16 mouse cellular contexts compared by ENCODE assay signal in the genomic region with DNA sequence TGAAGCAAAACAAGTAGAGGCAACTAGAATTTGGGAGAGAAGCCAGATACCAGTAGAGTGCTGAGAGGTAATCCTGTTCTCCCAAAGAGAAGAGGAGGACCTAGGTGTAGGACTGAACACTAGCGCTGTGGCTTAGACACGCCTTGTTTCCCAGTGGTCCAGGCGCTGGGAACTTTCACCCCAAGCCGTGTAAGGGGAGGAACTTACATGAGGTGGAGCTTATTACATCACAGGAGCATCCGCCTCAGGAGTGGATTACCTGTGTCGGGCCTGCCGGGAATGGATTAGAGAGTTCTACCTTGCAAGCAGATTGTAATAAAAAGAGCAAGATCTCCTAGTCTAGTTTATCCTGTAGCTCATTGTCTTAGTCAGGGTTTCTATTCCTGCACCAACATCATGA.
"Had no signal": no experiment of that assay in that cellular context is flagged by ENCODE, and none has a peak within 500 bp of the region (broad histone marks: within the 10 kb centered on the region; RNA-seq: fewer than 3 reads in every experiment).

No protein-coding gene starts in this region.

- H3K36me3 ChIP-seq: neural tube, embryonic 13.5 days; neural tube, embryonic 15.5 days; stomach, embryonic 15.5 days had no signal

- H3K9me3 ChIP-seq: neural tube, embryonic 13.5 days; neural tube, embryonic 15.5 days; stomach, embryonic 15.5 days had no signal

- DNase-seq: retina, postnatal 1 day; right cerebral cortex, adult 18-20 months; right cerebral cortex, postnatal 14 days; right cerebral cortex, postnatal 25 days; right cerebral cortex, postnatal 4 days; spleen, adult 18-20 months; thymus, adult 18-20 months; thymus, adult 2 months; thymus, postnatal 14 days; thymus, postnatal 25 days; thymus, postnatal 36 days; thymus, postnatal 4 days had no signal

- H3K4me1 ChIP-seq: neural tube, embryonic 13.5 days; neural tube, embryonic 15.5 days; stomach, embryonic 15.5 days had no signal

- H3K27ac ChIP-seq: neural tube, embryonic 13.5 days; neural tube, embryonic 15.5 days; stomach, embryonic 15.5 days; stomach, postnatal 0 days had no signal

- H3K9ac ChIP-seq: neural tube, embryonic 13.5 days; neural tube, embryonic 15.5 days; stomach, embryonic 15.5 days had no signal

- H3K4me2 ChIP-seq: neural tube, embryonic 13.5 days; neural tube, embryonic 15.5 days; stomach, embryonic 15.5 days had no signal

- H3K27me3 ChIP-seq: neural tube, embryonic 13.5 days; neural tube, embryonic 15.5 days; stomach, embryonic 15.5 days had no signal

- H3K4me3 ChIP-seq: neural tube, embryonic 13.5 days; neural tube, embryonic 15.5 days; stomach, embryonic 15.5 days had no signal
